Mouse (Mus musculus) v-Abl transformed pro-B cells (cell line): ENCODE results near the gene Blnk.

ENCODE experiments used
- in situ Hi-C, 2 experiments: fragments of 400-800 bp; cut with MboI; formaldehyde crosslinking; loops; one replicate each; pipeline ENCODE4 v1.15.1; 2025; ENCODE audit not compliant: unreplicated experiment in 2 of 2

Gene Blnk

DNA sequence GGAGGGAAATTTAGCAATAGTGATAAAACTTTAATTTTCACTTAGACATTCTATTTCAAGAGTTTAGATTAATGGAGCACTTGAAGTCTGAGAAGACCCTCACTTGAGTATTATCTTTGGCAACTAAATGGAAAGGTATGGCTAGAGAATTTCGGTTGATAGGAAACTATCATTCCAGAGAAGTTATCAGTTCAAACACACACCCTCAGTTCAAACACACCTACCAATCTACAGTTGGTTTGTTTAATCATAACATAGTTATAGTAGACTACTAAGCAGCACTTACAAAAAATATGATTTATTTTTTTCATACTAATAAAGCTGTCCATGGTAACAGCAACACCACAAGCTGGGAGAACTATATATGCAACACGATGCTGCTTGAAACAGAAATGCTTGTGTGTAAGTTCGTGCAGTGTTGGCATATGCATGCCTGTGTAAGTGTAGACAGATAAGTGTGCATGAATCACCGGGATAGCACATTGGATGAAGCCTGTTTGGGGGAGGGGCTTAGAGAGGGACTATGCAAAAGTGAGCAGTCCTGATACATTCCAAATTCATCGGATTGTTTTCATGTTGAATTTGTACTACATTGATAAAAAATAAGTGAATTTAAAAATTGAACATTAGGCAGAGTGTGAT is 22.9 kb downstream of the Blnk start:
- in situ Hi-C loops = loop anchor here in 1 of 2 experiments (25.0 kb wide), 1 partner anchor 609 kb away; no protein-coding TSS in a partner anchor

DNA sequence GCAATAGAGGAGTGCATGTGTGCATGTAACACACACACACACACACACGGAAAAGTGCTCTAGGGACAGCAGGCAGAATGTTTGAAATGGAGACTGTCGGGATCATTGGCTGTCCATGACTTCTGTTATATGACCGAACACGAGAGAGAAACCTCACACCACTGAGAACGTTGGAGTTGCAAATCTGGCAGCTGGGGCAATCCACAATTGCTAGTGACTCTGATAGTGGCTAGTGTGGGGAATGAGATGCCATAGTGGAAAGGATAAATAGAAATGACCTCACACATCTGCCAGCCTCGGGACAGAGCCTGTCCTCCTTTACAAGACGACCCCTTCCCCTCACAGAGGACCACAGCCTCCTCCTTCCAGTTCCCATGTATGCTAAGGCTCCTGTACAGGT is 23.6 kb downstream of the Blnk start:
- in situ Hi-C loops = loop anchor here in 1 of 2 experiments (25.0 kb wide), 1 partner anchor 608 kb away; no protein-coding TSS in a partner anchor

DNA sequence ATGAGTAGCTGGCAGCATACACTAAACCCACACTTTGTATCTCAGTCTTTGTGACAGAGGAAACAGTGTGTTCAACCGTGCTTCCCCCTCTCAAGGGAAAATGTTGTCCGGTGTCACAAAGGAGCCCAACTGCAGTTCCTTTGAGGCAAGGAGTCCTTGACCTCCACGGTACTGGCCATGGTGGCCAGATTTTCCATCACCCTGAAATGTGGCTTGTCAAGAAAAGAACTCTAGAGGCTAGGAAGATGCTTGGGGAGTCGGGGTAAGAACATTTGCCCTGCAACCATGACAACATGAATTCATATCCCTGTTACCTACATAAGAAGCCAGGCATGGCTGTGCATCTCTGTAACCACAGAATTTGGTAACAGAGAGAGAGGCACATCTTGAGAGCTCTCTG is 24.0 kb downstream of the Blnk start:
- in situ Hi-C loops = loop anchor here in 1 of 2 experiments (25.0 kb wide), 1 partner anchor 608 kb away; no protein-coding TSS in a partner anchor

DNA sequence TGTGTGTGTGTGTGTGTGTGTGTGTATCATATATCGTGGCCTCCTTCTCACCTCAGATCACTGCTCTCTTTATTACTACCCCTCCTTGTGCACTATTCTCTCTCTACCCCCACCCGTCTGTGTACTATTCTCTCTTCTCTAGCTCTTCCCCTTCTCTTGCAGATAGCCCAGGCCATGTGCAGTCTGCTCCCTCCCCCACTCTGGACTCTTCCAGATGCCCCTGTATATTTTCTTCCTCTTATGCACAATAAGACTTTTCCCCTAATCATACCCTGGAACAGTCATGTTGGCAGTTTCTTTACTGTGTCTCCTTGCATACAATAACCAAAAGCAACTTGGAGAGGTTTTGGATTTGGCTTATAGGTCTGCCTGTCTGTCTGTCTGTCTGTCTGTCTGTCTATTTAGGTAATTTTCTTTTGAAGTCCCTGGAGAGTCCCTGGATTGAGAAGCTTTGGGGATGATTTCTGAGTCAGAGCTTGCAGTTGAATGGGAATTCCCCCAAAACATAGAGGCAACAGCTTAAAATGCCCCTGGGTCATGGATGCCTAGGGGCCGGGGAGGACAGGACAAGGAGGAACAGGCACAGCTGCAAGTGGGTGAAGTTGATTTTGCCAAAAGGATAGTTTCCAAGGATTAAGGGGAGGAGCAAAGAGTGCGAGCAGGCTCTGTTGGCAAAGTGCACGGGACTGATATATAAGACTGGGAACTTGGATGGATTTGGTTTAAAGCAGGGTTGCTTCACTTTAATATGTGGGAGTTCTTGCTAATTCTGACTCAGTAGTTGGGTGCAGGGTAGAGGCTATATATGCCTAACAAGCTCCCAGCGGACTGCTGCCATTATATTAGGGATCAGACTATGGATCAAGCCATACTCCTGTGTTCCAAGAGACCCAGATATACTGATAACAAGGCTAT is 29.1 kb downstream of the Blnk start:
- in situ Hi-C loops = loop anchor here (10.0 to 25.0 kb wide), 2 partner anchors 50 to 603 kb away; no protein-coding TSS in a partner anchor

DNA sequence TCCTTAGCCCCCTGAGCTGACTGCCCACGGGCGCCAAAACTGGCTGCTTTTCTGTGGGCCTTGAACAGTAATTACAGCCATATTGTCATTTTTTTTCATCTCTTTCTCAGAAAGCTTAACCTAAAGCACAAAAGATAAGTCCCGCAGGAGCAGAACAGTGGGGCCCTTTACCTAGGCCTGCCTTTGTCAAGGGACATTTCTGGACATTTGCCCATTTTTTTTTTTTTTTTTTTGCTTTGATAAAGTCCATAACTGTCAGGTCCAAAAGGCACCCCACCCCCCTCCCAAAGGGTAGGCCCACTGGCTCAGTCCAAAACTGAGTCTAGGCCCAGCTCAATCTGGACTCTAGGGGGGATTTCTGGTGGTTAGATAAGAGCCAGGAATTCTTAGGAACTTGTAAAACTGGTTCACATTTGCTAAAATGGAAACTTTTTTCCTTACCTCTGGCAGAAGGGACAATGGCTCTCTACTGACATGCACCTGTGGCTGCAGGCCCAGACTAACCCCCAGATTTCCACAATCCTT is 29.9 kb downstream of the Blnk start:
- in situ Hi-C loops = loop anchor here (10.0 to 25.0 kb wide), 2 partner anchors 50 to 602 kb away; no protein-coding TSS in a partner anchor

DNA sequence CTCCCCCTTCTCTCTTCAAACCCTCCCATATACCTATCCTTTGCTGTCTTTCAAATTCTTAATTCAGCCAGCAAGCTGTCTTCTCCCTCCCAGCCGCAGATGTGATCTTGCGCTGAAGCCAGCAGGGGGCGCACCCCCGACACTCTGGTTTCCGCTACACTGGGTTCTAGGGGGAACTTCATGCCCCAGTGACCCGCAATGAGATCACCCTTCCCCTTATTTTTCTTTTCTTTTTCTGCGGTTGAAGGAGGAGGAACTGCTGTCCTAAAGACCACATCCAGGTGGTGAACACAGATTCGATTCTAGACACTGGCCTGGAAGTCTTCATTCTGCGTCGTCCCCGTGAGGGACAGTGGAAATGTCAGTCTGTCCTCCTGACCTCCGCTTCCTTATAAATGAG is 31.3 kb downstream of the Blnk start:
- in situ Hi-C loops = loop anchor here (10.0 to 25.0 kb wide), 2 partner anchors 52 to 601 kb away; no protein-coding TSS in a partner anchor

DNA sequence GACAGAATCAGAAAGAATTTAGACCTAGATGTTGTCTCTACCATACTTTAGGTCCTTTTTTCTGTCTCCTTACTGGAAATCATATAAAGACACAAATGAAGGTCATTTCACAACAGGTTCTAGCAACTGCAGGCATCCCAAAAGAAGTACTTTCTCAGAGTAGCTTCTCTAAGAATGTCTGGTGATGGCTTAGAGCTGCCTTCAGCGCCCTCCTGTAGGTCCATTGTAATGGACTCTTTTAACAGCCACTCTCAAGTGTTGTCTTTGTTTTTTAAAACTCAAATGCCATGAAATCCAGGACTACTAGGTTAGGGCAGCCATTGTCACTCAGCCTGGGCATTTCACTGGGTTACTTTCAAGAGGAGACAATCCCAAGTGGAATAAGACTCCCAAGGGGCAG is 35.4 kb downstream of the Blnk start:
- in situ Hi-C loops = loop anchor here in 1 of 2 experiments (10.0 to 25.0 kb wide), 2 partner anchors 276 to 597 kb away; no protein-coding TSS in a partner anchor

DNA sequence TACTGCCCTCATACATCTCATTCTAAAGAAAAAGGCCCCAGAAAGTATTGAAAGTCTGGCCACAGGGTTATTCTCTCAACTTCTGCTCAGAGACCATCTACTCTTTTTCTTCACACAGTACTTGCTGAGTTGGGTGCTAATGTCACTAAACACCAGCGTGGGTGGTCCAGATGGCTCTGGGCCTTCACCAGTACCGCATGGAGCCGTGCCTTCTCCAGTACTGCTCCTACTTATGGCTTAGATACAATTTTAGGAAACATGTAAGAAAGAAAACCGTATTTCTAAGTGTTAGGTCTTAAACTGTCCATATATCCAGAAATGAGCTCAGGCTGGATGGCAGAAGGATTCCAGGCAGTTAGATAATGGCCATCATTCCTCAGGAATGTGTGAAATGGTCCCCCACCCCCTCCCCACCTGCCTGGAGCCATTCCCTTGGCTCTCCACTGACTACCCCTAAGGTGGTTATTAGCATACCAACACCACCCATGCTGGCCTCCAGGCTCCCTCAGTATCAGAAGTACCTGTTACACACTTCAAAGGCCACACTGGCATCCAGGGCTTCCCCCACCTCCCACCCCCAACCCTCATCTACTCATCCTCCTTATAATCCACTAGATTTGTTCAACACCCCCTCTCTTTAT is 47.3 kb downstream of the Blnk start:
- in situ Hi-C loops = loop anchor here in 1 of 2 experiments (25.0 kb wide), 1 partner anchor 1985 kb away; no protein-coding TSS in a partner anchor

DNA sequence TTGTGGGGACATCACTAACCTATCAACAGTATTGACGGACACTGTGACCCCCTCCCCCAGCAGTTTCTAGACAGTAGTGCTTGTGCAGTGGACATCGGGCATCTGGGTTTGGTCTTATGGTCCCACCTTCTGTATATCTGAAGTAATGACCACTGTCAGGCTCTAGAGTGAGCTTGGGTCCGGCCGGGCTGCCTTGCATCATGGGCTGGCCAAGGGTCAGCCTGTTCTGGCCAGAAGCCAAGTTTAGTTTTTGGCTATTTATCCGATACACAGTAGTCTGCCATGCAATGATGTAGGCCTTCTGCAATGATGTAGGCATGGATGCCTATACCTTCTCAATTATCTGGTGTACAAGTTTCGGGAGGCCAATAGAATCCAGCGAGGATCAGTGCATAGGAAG is 50.8 kb downstream of the Blnk start:
- in situ Hi-C loops = loop anchor here in 1 of 2 experiments (25.0 kb wide), 1 partner anchor 1981 kb away; no protein-coding TSS in a partner anchor

DNA sequence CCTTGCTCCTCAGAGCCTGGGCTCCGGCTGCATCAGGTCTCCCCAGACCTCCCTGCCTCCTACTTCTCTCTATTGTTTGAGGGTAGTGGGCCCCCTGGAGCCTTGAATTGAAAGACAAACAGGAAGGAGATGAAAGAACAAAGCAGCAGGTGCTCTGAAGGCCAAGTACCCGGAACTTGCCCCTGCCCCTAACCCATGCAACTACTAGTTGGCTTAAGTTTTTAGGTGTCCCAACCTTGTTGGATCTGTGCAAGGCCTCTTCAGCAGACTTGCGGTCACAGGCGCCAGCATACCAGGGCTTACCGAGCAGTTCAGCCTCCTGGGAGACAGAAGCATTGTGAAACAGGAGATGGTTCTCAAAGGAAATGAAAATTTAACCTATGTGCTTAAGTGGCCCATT is 58.3 kb downstream of the Blnk start:
- in situ Hi-C loops = loop anchor here in 1 of 2 experiments (25.0 kb wide), 1 partner anchor 1974 kb away; no protein-coding TSS in a partner anchor

DNA sequence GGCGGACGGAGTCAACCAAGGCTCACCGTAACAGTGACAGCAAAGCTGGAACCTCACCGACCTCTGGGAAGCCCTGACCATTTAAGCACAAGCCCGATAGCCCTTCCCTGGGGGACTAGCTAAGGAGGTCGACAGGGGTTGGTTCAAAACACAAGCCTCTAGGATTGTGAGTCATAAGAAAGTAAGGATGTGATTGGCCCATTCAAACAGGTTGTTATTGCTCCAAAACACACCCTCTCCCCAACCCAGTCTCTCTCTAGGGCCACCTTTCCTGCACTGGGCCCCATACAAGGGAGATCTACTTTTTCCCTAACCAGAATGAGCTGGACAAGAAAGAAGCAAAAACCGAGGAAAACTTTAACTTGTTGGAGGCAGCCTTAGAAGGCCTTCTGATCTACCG is 59.0 kb downstream of the Blnk start:
- in situ Hi-C loops = loop anchor here in 1 of 2 experiments (25.0 kb wide), 1 partner anchor 1973 kb away; no protein-coding TSS in a partner anchor

DNA sequence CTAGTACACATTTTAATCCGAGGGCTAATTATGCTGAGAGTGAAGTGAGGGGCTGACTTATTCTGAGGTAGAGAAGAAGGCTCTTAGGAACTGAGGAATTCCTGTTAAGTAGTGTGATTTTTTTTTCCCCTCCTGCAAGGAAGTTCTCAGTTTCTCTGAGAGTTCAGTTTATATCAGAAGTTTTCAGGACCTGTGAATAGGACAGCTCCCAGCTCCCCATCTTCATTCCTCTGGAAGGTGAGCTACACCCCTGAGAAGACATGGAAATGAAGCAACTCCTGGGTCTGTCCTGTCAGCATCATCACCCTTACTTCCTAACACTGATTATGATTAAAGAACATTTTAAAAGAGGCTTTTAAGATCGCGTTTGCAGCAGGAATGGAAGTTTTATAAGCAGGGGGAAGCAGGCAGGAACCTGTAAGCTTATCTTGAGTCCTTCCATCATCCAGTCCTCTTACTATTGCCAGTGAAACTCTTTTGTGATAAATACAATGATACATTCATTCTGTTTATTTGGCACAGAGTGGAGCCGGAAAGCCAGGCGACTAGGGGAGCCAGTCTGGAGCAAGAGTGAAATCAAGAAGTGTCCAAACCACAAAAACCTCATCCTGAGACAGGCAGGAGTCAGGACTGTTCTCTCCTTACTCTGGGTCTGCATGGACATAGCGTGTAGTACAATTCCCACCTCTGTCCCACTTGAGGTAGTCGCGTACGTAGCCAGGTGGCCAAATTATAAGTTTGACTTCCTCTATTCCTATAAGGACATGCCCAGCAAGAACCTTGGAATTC is 62.6 kb downstream of the Blnk start:
- in situ Hi-C loops = loop anchor here in 1 of 2 experiments (25.0 kb wide), 1 partner anchor 1969 kb away; no protein-coding TSS in a partner anchor

DNA sequence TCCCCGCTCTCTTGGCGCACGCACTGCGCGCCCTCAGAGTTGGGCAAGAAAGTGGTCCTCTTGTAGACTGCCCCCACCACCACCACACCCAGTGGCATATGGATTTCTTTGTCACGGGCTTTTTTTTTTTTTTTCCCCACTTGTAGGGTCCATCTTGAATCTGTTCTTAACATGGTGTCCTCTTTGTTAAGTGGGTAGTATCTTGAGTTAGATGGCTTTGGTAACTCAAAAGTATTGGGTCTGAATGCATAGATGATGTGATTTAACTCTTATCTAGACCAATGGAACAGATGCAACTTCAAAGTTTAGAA is 99.0 kb downstream of the Blnk start:
- in situ Hi-C loops = no loop called here

DNA sequence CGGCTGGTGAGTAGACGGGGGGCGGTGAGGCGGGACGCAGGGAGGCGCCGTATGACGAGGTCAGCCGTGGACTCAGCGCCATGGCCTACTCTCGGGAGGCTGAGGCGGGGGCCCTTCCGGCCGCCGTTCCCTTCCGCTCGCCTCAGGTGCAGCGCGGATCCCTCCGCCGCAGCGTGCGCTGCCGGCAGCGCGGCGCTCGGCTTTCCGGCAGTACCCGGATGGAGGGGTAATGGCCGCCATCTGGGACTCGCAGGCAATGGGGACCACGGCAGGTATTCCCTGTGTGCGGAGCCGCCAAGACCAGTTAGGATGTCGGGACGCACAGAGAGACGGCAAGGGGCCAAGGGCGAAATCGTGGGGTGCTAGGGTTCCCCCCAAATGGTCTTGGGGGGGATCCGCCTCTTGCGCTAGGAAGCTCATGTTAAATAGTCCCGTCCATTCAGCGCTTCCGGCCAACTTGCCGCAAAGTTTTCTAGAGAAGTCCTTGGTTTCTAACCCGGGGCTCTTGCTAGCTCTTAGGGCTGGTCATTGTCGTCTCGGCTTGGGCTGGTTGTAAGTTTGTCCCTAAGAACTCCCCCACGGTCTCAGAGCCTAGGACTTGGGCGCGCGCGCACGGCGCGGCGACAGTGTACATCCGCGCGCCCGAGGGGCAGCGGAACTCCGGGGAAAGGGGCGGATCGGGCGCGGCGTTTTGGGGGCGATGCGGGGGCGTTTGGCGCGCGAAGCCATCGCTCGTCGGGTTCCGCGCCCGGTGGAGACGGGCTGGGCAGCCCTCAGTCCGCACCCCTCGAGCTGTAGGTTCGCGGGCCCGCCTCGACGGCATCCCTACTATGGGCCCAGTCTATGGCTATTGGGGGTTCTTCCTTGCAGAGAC is 99.6 kb downstream of the Blnk start, which contains the start of gene Zfp518a:
Gene Zfp518a, plus strand, starts transcription at position 187 of the 874 bp plus-strand sequence.
- in situ Hi-C loops = no loop called here

DNA sequence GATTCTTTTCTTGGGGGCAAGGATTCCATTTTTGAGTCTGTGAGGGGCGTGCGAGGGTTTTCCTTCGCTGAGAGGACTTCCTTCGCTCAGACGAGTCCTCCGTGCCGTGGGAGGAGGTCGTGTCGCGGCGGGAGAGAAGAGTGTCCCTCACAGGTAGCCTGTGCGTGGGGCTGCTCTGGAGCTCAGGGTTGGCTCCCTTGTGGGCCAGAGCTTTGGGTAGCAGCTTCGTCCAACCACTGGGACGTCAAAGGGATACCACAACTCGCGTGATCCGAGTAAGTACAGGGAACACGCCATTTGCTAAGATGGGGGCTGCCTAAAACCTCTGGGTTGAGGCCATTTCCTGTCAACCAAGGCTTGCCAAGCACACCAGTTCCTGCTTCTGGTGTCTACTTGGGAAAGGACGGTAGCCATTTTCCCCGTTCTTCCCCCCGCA is 100.2 kb downstream of the Blnk start:
- in situ Hi-C loops = no loop called here

DNA sequence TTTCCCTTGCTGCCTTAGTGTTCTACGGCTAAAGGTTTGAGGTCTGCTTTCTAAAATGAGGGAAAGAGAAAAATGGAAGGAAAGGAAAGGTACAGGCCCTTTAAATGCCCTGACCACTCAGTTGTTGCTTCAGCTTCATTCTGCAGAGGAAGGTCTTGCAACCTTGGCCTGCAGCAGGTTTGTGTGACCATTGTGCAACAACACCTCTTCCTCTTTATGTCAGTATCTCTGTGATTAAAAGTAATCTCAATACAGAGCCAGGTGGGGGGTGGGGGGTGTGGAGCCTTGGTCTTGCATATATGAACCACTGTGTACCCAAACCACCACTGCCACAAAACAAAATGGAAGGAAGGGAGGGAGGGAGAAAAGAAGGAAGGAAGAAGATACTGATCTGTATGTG is 105.4 kb downstream of the Blnk start:
- in situ Hi-C loops = loop anchor here in 1 of 2 experiments (5.0 kb wide), 1 partner anchor 42 kb away; no protein-coding TSS in a partner anchor

DNA sequence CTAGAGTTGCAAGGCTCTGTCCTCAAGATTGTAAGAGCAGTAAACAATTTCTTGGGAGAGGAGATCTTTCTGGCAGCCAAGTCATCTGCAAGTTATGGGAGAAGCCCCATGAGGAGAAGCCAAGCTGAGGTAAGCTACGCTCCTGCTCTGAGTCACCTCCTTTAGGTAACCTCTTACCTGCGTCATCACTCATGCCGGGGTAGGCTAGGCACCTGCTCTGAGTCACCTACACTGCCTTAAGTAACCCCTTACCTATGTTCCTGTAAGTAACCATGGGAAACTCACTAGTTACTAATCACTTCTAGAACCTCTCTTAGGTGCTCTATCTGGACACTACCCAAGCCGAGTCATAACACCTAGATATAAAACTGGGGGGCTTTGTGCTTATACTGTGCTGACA is 112.6 kb downstream of the Blnk start:
- in situ Hi-C loops = no loop called here
